Mouse (Mus musculus): ENCODE measurements around the gene 1110025L11Rik. TPM values are rescaled to one million over a fixed set of nuclear protein-coding genes. Genes with fewer than 3 reads are reported as not detected.
"Not testable (repeated sequence)": the region's sequence is repeated elsewhere in the genome, so short reads cannot be mapped to it uniquely, and the experiment has no call there.

1110025L11Rik gene
- not detected for total RNA-seq (2021)

- DNase-seq (ENCODE audit: low spot score in 2 of 2); intact Hi-C loops (cut with DNase I): not testable (repeated sequence)
These were observed at the start of gene 1110025L11Rik for GRCm38 (mm10) chr16:89063902-89064301. Gene 1110025L11Rik, minus strand, starts transcription at chr16:89064002.

- intact Hi-C loops (cut with DNase I); DNase-seq (ENCODE audit: low spot score in 2 of 2): not testable (repeated sequence)
These were observed 7.2 kb upstream of the 1110025L11Rik start for GRCm38 (mm10) chr16:89071041-89071440.

GRCm38 (mm10) chr16:89047783-89048182, 16.0 kb downstream of the 1110025L11Rik start, which contains the start of gene Krtap6-5:
Gene Krtap6-5, minus strand, starts transcription at chr16:89047883.
- DNase-seq (ENCODE audit: low spot score in 2 of 2), result no peak
- intact Hi-C loops (cut with DNase I), result no loop called here

- intact Hi-C loops (cut with DNase I); DNase-seq (ENCODE audit: low spot score in 2 of 2): not testable (repeated sequence)
These were observed 22.4 kb downstream of the 1110025L11Rik start, which contains the start of gene Gm10228 for GRCm38 (mm10) chr16:89041372-89041771. Gene Gm10228, minus strand, starts transcription at chr16:89041472.

GRCm38 (mm10) chr16:89031399-89031798, 32.4 kb downstream of the 1110025L11Rik start, which contains the start of gene Krtap6-1:
Gene Krtap6-1, plus strand, starts transcription at chr16:89031699.
- intact Hi-C loops (cut with DNase I); DNase-seq (ENCODE audit: low spot score in 2 of 2): not testable (repeated sequence)

GRCm38 (mm10) chr16:89014984-89015383, 48.8 kb downstream of the 1110025L11Rik start, which contains the start of gene Gm10229:
Gene Gm10229, plus strand, starts transcription at chr16:89015284.
- DNase-seq (ENCODE audit: low spot score in 2 of 2); intact Hi-C loops (cut with DNase I): not testable (repeated sequence)

GRCm38 (mm10) chr16:89013973-89014372, 49.8 kb downstream of the 1110025L11Rik start:
- intact Hi-C loops (cut with DNase I), result no loop called here
- DNase-seq (ENCODE audit: low spot score in 2 of 2), result no peak

Other genes starting within 250 kb of the 1110025L11Rik start
- not detected for gene Krtap15, start 243.8 kb downstream of the 1110025L11Rik start, total RNA-seq (2021)
- not detected for gene Krtap14, start 237.9 kb downstream of the 1110025L11Rik start, total RNA-seq (2021)
- gene Krtap19-1, start 194.6 kb downstream of the 1110025L11Rik start, total RNA-seq (2021), result not detected
- not detected for gene Krtap19-2, start 189.7 kb downstream of the 1110025L11Rik start, total RNA-seq (2021)
- not detected for gene Krtap19-3, start 186.0 kb downstream of the 1110025L11Rik start, total RNA-seq (2021)
- gene Krtap19-4, start 178.9 kb downstream of the 1110025L11Rik start, total RNA-seq (2021), result not detected
- not detected for gene Krtap19-5, start 167.5 kb downstream of the 1110025L11Rik start, total RNA-seq (2021)
- gene Krtap19-9b, start 131.7 kb downstream of the 1110025L11Rik start, total RNA-seq (2021), result not detected
- gene Krtap16-3, start 101.1 kb downstream of the 1110025L11Rik start, total RNA-seq (2021), result not detected
- not detected for gene Krtap22-2, start 53.2 kb downstream of the 1110025L11Rik start, total RNA-seq (2021)
- gene Gm10229, start 48.7 kb downstream of the 1110025L11Rik start, total RNA-seq (2021), result not detected
- gene Krtap6-1, start 32.3 kb downstream of the 1110025L11Rik start, total RNA-seq (2021), result not detected
- not detected for gene Gm10228, start 22.5 kb downstream of the 1110025L11Rik start, total RNA-seq (2021)
- gene Krtap6-5, start 16.1 kb downstream of the 1110025L11Rik start, total RNA-seq (2021), result not detected
- gene Krtap6-3, start 20.0 kb upstream of the 1110025L11Rik start, total RNA-seq (2021), result not detected
- not detected for gene Gm6358, start 76.8 kb upstream of the 1110025L11Rik start, total RNA-seq (2021)
- gene Gm10061, start 87.1 kb upstream of the 1110025L11Rik start, total RNA-seq (2021), result not detected
- not detected for gene Gm9789, start 94.0 kb upstream of the 1110025L11Rik start, total RNA-seq (2021)
- not detected for gene Gm7735, start 105.5 kb upstream of the 1110025L11Rik start, total RNA-seq (2021)
- gene 1110057P08Rik, start 110.7 kb upstream of the 1110025L11Rik start, total RNA-seq (2021), result not detected
- not detected for gene Krtap20-2, start 141.9 kb upstream of the 1110025L11Rik start, total RNA-seq (2021)

All from left cerebral cortex, postnatal 36 days (tissue).